Mouse (Mus musculus) G1E (cell line): ENCODE measurements around the gene Tmub2. TPM values are rescaled to one million over a fixed set of nuclear protein-coding genes. Genes with fewer than 3 reads are reported as not detected.

ENCODE experiments used
- ATAC-seq: 2 replicates; pipeline ENCODE4 v1.8.0; 2016; ENCODE audit warnings: mild to moderate bottlenecking; ENCODE audit not compliant: insufficient number of reproducible peaks, poor library complexity, low FRiP score, severe bottlenecking; ENCODE audit errors: extremely low read depth
- DNase-seq: peaks from one replicate; pipeline ENCODE4 v3.0.0; 2012; ENCODE audit warnings: low spot score
- H3K27me3 ChIP-seq: 2 replicates; pipeline ENCODE4 v1.6.1; 2012; ENCODE audit warnings: mild to moderate bottlenecking, low read length, inconsistent platforms; ENCODE audit not compliant: insufficient read depth
- H3K36me3 ChIP-seq: replicated peaks from 2 replicates; pipeline ENCODE3; 2012; ENCODE audit warnings: mild to moderate bottlenecking, inconsistent platforms
- H3K4me1 ChIP-seq: 2 replicates; pipeline ENCODE4 v1.6.1; 2012; ENCODE audit warnings: low read depth, low read length, inconsistent platforms, mixed read lengths; ENCODE audit not compliant: insufficient read depth
- H3K4me3 ChIP-seq: 2 replicates; pipeline ENCODE4 v1.5.1; 2012; ENCODE audit warnings: low read depth, mild to moderate bottlenecking, inconsistent platforms, low read length, moderate library complexity, mixed read lengths
- H3K9me3 ChIP-seq: replicated peaks from 2 replicates; pipeline ENCODE4 v1.6.1; 2012; ENCODE audit warnings: inconsistent platforms
- CTCF ChIP-seq: IDR thresholded peaks from 2 replicates; pipeline ENCODE4 v1.5.1; 2012; ENCODE audit warnings: low read depth, low read length, inconsistent platforms, mixed read lengths
- GATA1 ChIP-seq: IDR thresholded peaks from 2 replicates; pipeline ENCODE4 v1.6.1; 2012; ENCODE audit warnings: borderline replicate concordance, low read length, inconsistent platforms, mixed read lengths
- GATA2 ChIP-seq: IDR thresholded peaks from 2 replicates; pipeline ENCODE4 v1.6.1; 2012; ENCODE audit warnings: low read depth, low read length, inconsistent platforms, borderline replicate concordance
- POLR2AphosphoS5 ChIP-seq: IDR thresholded peaks from 2 replicates; pipeline ENCODE4 v1.6.1; 2012; ENCODE audit warnings: low read depth, low read length, inconsistent platforms; ENCODE audit not compliant: insufficient replicate concordance
- TAL1 ChIP-seq: conservative IDR thresholded peaks from 2 replicates; pipeline ENCODE4 v1.6.1; 2012; ENCODE audit warnings: low read depth, low read length, inconsistent platforms, mixed read lengths
- polyA plus RNA-seq: library from polyadenylated mRNA; stranded (reverse); fragments of >175 nt; gene quantifications from 2 replicates; pipeline ENCODE4 v1.2.3, GENCODE M21; 2012
- total RNA-seq, 2 experiments: library from RNA; stranded (forward) in 1 of 2; stranded (reverse) in 1 of 2; fragments of 200-1000 nt in 1 of 2; fragments of >200 nt in 1 of 2; fragmentation: Nextera tagmentation in 1 of 2; gene quantifications; 2 replicates each; pipeline ENCODE4 v1.2.3; 2014 to 2017

Tmub2 gene
- total and polyA plus RNA-seq, 3 experiments: 17.9 to 30.3 (median 27.2) TPM

GRCm38 (mm10) chr11:102291051-102291535, 6.4 kb downstream of the Tmub2 start:
- H3K9me3 ChIP-seq: no peaks in the 10 kb centered on the region
- peaks cover 91% of the 10 kb centered on the region for H3K36me3 ChIP-seq
- no peak for TF ChIP-seq TAL1
- no peak for TF ChIP-seq POLR2AphosphoS5
- TF ChIP-seq CTCF: no peak
- no peak for TF ChIP-seq GATA2
- TF ChIP-seq GATA1: no peak
- peak overlapping the region; percentile 1; the same call in 1 of the 2 replicates for H3K4me3 ChIP-seq
- no peaks in the 10 kb centered on the region for H3K27me3 ChIP-seq
- peaks cover 66% of the 10 kb centered on the region for H3K4me1 ChIP-seq
- ATAC-seq (no peak), DNase-seq (no peak)

DNA sequence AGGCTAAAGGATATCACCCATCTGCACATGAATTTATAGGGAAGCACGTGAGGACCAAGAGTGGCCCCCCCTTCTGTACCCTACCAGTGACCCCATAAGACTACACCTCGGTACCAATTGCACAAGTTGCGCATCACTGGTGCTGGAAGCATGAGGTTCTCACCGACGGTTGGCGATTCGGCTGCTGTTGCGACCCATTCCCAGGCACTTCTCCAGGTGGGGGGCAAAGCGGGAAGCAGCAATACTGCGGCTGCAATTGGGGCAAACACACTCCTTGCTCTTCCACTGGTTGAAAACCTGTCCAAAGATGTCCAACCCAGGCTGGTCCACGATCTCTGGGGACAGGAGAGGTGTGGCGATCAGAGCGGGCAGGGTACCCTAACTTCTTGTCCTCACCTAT, 9.2 kb downstream of the Tmub2 start:
- Histone ChIP-seq H3K36me3 (peaks cover 63% of the 10 kb centered on the region), H3K27me3 (no peaks in the 10 kb centered on the region), H3K9me3 (no peaks in the 10 kb centered on the region), H3K4me1 (peaks cover 56% of the 10 kb centered on the region), H3K4me3 (no peak overlapping the region)
- ATAC-seq (no peak), DNase-seq (no peak)
- TF ChIP-seq GATA2 (no peak), GATA1 (no peak), POLR2AphosphoS5 (no peak), TAL1 (no peak), CTCF (no peak)

GRCm38 (mm10) chr11:102294416-102294815, 9.7 kb downstream of the Tmub2 start:
- no peak for ATAC-seq
- no peak for DNase-seq
- TF ChIP-seq TAL1: no peak
- TF ChIP-seq GATA2: no peak
- no peak for TF ChIP-seq CTCF
- TF ChIP-seq GATA1: no peak
- no peak for TF ChIP-seq POLR2AphosphoS5
- no peaks in the 10 kb centered on the region for H3K27me3 ChIP-seq
- peaks cover 58% of the 10 kb centered on the region for H3K36me3 ChIP-seq
- H3K4me3 ChIP-seq: no peak overlapping the region; the same call in 1 of the 2 replicates
- peaks cover 56% of the 10 kb centered on the region for H3K4me1 ChIP-seq
- no peaks in the 10 kb centered on the region for H3K9me3 ChIP-seq

GRCm38 (mm10) chr11:102294887-102295597, 10.3 kb downstream of the Tmub2 start:
- peak; percentile 46 for ATAC-seq
- H3K4me3 ChIP-seq: peak overlapping the region; percentile 88
- no peaks in the 10 kb centered on the region for H3K27me3 ChIP-seq
- TF ChIP-seq GATA2 (no peak), CTCF (no peak), TAL1 (no peak), POLR2AphosphoS5 (no peak), GATA1 (no peak)
- DNase-seq: peak; percentile 83
- peaks cover 52% of the 10 kb centered on the region for H3K36me3 ChIP-seq
- peaks cover 55% of the 10 kb centered on the region for H3K4me1 ChIP-seq
- H3K9me3 ChIP-seq: no peaks in the 10 kb centered on the region

- ATAC-seq: no peak
- Histone ChIP-seq H3K4me3 (peak overlapping the region; percentile 88), H3K27me3 (no peaks in the 10 kb centered on the region), H3K4me1 (peaks cover 47% of the 10 kb centered on the region), H3K9me3 (no peaks in the 10 kb centered on the region), H3K36me3 (peaks cover 44% of the 10 kb centered on the region)
- peak; percentile 90 for DNase-seq
- TF ChIP-seq POLR2AphosphoS5 (no peak), GATA1 (no peak), GATA2 (no peak), TAL1 (no peak), CTCF (no peak)
These were observed 11.1 kb downstream of the Tmub2 start for GRCm38 (mm10) chr11:102295598-102296471.
